Mouse (Mus musculus): Measurements from ENCODE around the gene Gng13. TPM values are rescaled to one million over a fixed set of nuclear protein-coding genes. Genes with fewer than 3 reads are reported as not detected.
"Not testable (repeated sequence)": the region's sequence is repeated elsewhere in the genome, so short reads cannot be mapped to it uniquely, and the experiment has no call there.

Gng13 gene
- polyA plus RNA-seq, 1 experiment from 2014 or later, result 2.6 TPM

GRCm38 (mm10) chr17:25735745-25736144 is 18.8 kb downstream of the Gng13 start, which contains the start of gene Mslnl:
Gene Mslnl, plus strand, starts transcription at chr17:25736042.
- H3K4me3 ChIP-seq (replicated peaks), result no peak within 1 kb of the TSS
- no peaks in the 10 kb centered on the region for H3K27me3 ChIP-seq (replicated peaks)
- H3K4me1 ChIP-seq (replicated peaks), result no peaks in the 10 kb centered on the region
- 82% methylated on average over 3 of the region's 3 CpGs for WGBS
- no peak within 1 kb of the TSS for H3K27ac ChIP-seq
- no peak within 1 kb of the TSS for H3K9ac ChIP-seq
- no peak for ATAC-seq
- H3K36me3 ChIP-seq, result 0 out of 2 replicates have a peak, but pooled peaks cover 4% of the 10 kb centered on the region
- H3K9me3 ChIP-seq, result no peaks in the 10 kb centered on the region
- no peak within 1 kb of the TSS for H3K4me2 ChIP-seq (replicated peaks)

- 71% methylated on average over 7 of the region's 7 CpGs for WGBS
- H3K36me3 ChIP-seq, result no peaks in the 10 kb centered on the region
These were observed 21.9 kb downstream of the Gng13 start for GRCm38 (mm10) chr17:25738861-25739260.

GRCm38 (mm10) chr17:25741471-25741870 is 24.5 kb downstream of the Gng13 start:
- not testable (repeated sequence) for H3K4me2 ChIP-seq (replicated peaks); H3K9ac ChIP-seq; H3K9me3 ChIP-seq; H3K4me3 ChIP-seq (replicated peaks); H3K36me3 ChIP-seq; H3K27ac ChIP-seq; H3K4me1 ChIP-seq (replicated peaks); ATAC-seq; H3K27me3 ChIP-seq (replicated peaks)
- WGBS, result 75% methylated on average over 12 of the region's 12 CpGs

More at GRCm38 (mm10) chr17:25738861-25739260, 21.9 kb downstream of the Gng13 start:
- Histone ChIP-seq H3K27me3 (replicated peaks) (no peaks in the 10 kb centered on the region), H3K9me3 (no peaks in the 10 kb centered on the region), H3K4me3 (replicated peaks) (no peak overlapping the region), H3K9ac (no peak overlapping the region), H3K4me1 (replicated peaks) (no peaks in the 10 kb centered on the region), H3K27ac (no peak overlapping the region), H3K4me2 (replicated peaks) (no peak overlapping the region)
- ATAC-seq, result no peak

- no peak overlapping the region for H3K9ac ChIP-seq
- no peaks in the 10 kb centered on the region for H3K27me3 ChIP-seq (replicated peaks)
- no peak overlapping the region for H3K27ac ChIP-seq
- no peak overlapping the region for H3K4me2 ChIP-seq (replicated peaks)
- no peak overlapping the region for H3K4me3 ChIP-seq (replicated peaks)
- H3K36me3 ChIP-seq, result no peaks in the 10 kb centered on the region
- 90% methylated on average over 9 of the region's 9 CpGs for WGBS
- no peaks in the 10 kb centered on the region for H3K4me1 ChIP-seq (replicated peaks)
- ATAC-seq, result no peak
- no peaks in the 10 kb centered on the region for H3K9me3 ChIP-seq
These were observed 26.9 kb downstream of the Gng13 start for GRCm38 (mm10) chr17:25743831-25744230.

- Histone ChIP-seq H3K9ac (no peak overlapping the region), H3K4me1 (replicated peaks) (no peaks in the 10 kb centered on the region), H3K36me3 (no peaks in the 10 kb centered on the region), H3K4me2 (replicated peaks) (no peak overlapping the region), H3K27me3 (replicated peaks) (no peaks in the 10 kb centered on the region), H3K4me3 (replicated peaks) (no peak overlapping the region), H3K9me3 (no peaks in the 10 kb centered on the region), H3K27ac (no peak overlapping the region)
- ATAC-seq, result no peak
- WGBS, result 77% methylated on average over 10 of the region's 10 CpGs
These were observed 27.3 kb downstream of the Gng13 start for GRCm38 (mm10) chr17:25744311-25744710.

GRCm38 (mm10) chr17:25748238-25748637 is 31.3 kb downstream of the Gng13 start:
- no peak for ATAC-seq
- H3K4me3 ChIP-seq (replicated peaks), result no peak overlapping the region

GRCm38 (mm10) chr17:25749314-25749713 is 32.3 kb downstream of the Gng13 start:
- no peak for ATAC-seq
- Histone ChIP-seq H3K4me2 (replicated peaks) (no peak overlapping the region), H3K9me3 (no peaks in the 10 kb centered on the region), H3K4me1 (replicated peaks) (peaks cover 5% of the 10 kb centered on the region; the same call in 1 of the 2 replicates), H3K9ac (no peak overlapping the region), H3K27ac (no peak overlapping the region), H3K27me3 (replicated peaks) (no peaks in the 10 kb centered on the region), H3K36me3 (no peaks in the 10 kb centered on the region), H3K4me3 (replicated peaks) (no peak overlapping the region)
- 86% methylated on average over 6 of the region's 6 CpGs for WGBS

More at GRCm38 (mm10) chr17:25748238-25748637, 31.3 kb downstream of the Gng13 start:
- H3K36me3 ChIP-seq, result no peaks in the 10 kb centered on the region
- no peaks in the 10 kb centered on the region for H3K27me3 ChIP-seq (replicated peaks)
- 82% methylated on average over 4 of the region's 4 CpGs for WGBS
- H3K9me3 ChIP-seq, result no peaks in the 10 kb centered on the region
- no peak overlapping the region for H3K27ac ChIP-seq
- no peak overlapping the region for H3K4me2 ChIP-seq (replicated peaks)
- no peak overlapping the region for H3K9ac ChIP-seq
- peaks cover 5% of the 10 kb centered on the region; the same call in 1 of the 2 replicates for H3K4me1 ChIP-seq (replicated peaks)

- Histone ChIP-seq H3K9ac (no peak overlapping the region), H3K4me3 (replicated peaks) (no peak overlapping the region), H3K27me3 (replicated peaks) (no peaks in the 10 kb centered on the region), H3K4me2 (replicated peaks) (no peak overlapping the region), H3K36me3 (no peaks in the 10 kb centered on the region), H3K4me1 (replicated peaks) (peaks cover 5% of the 10 kb centered on the region; the same call in 1 of the 2 replicates), H3K27ac (no peak overlapping the region), H3K9me3 (no peaks in the 10 kb centered on the region)
- no peak for ATAC-seq
- 31% methylated on average over 5 of the region's 5 CpGs for WGBS
These were observed 34.5 kb downstream of the Gng13 start for GRCm38 (mm10) chr17:25751446-25751845.

GRCm38 (mm10) chr17:25754241-25754640 is 37.3 kb downstream of the Gng13 start, which contains the start of gene Msln:
Gene Msln, minus strand, starts transcription at chr17:25754378.
- Histone ChIP-seq H3K27ac (no peak within 1 kb of the TSS), H3K9ac (no peak within 1 kb of the TSS), H3K9me3 (no peaks in the 10 kb centered on the region), H3K4me3 (replicated peaks) (no peak within 1 kb of the TSS), H3K36me3 (no peaks in the 10 kb centered on the region), H3K4me1 (replicated peaks) (peaks cover 5% of the 10 kb centered on the region; the same call in 1 of the 2 replicates), H3K27me3 (replicated peaks) (no peaks in the 10 kb centered on the region), H3K4me2 (replicated peaks) (no peak within 1 kb of the TSS)
- ATAC-seq, result peak; percentile 37; the same call in 1 of the 2 replicates
- WGBS, result 78% methylated on average over 9 of the region's 9 CpGs

GRCm38 (mm10) chr17:25755086-25755485 is 38.1 kb downstream of the Gng13 start:
- 77% methylated on average over 4 of the region's 4 CpGs for WGBS
- no peak overlapping the region for H3K27ac ChIP-seq
- ATAC-seq, result no peak
- H3K27me3 ChIP-seq (replicated peaks), result no peaks in the 10 kb centered on the region
- H3K9me3 ChIP-seq, result no peaks in the 10 kb centered on the region
- H3K9ac ChIP-seq, result no peak overlapping the region
- H3K4me1 ChIP-seq (replicated peaks), result peaks cover 5% of the 10 kb centered on the region; the same call in 1 of the 2 replicates
- no peak overlapping the region for H3K4me3 ChIP-seq (replicated peaks)
- no peaks in the 10 kb centered on the region for H3K36me3 ChIP-seq
- H3K4me2 ChIP-seq (replicated peaks), result no peak overlapping the region

- H3K9ac ChIP-seq, result no peak overlapping the region
- no peaks in the 10 kb centered on the region for H3K27me3 ChIP-seq (replicated peaks)
- H3K4me1 ChIP-seq (replicated peaks), result peaks cover 5% of the 10 kb centered on the region; the same call in 1 of the 2 replicates
- 12% methylated on average over 4 of the region's 4 CpGs for whole genome bisulfite sequencing
- H3K4me2 ChIP-seq (replicated peaks), result no peak overlapping the region
- no peak overlapping the region for H3K4me3 ChIP-seq (replicated peaks)
- no peak overlapping the region for H3K27ac ChIP-seq
- peak; percentile 57 for ATAC-seq
- H3K9me3 ChIP-seq, result no peaks in the 10 kb centered on the region
- H3K36me3 ChIP-seq, result no peaks in the 10 kb centered on the region
These were observed 38.8 kb downstream of the Gng13 start for GRCm38 (mm10) chr17:25755627-25756377.

- no peaks in the 10 kb centered on the region for H3K36me3 ChIP-seq
- WGBS, result 66% methylated on average over 9 of the region's 9 CpGs
- ATAC-seq, result peak; percentile 62; the same call in 1 of the 2 replicates
- no peak overlapping the region for H3K4me2 ChIP-seq (replicated peaks)
- H3K4me1 ChIP-seq (replicated peaks), result peaks cover 1% of the 10 kb centered on the region; the same call in 1 of the 2 replicates
- H3K9ac ChIP-seq, result no peak overlapping the region
- H3K9me3 ChIP-seq, result no peaks in the 10 kb centered on the region
- peak overlapping the region; percentile 15; the same call in 1 of the 2 replicates for H3K27ac ChIP-seq
- H3K27me3 ChIP-seq (replicated peaks), result no peaks in the 10 kb centered on the region
- H3K4me3 ChIP-seq (replicated peaks), result no peak overlapping the region
These were observed 39.6 kb downstream of the Gng13 start for GRCm38 (mm10) chr17:25756378-25757242.
